Mouse (Mus musculus) spleen, adult 2 months (tissue): ENCODE results near the gene Cp. TPM values are rescaled to one million over a fixed set of nuclear protein-coding genes. Genes with fewer than 3 reads are reported as not detected.
"Not testable (repeated sequence)": the region's sequence is repeated elsewhere in the genome, so short reads cannot be mapped to it uniquely, and the experiment has no call there.

Source experiments
- DNase-seq, 2 experiments: peaks; one replicate each; pipeline versions ENCODE4 v3.0.0 to v3.0.0-alpha.2; 2012 to 2021; ENCODE audit warnings: low spot score in 2 of 2, low read depth in 1 of 2
- H3K27ac ChIP-seq: fragments of 200-500 bp; 2 replicates; pipeline ENCODE4 v1.5.1; 2012; ENCODE audit warnings: low read length, inconsistent platforms; ENCODE audit not compliant: insufficient read depth
- H3K27me3 ChIP-seq: fragments of 200-500 bp; 2 replicates; pipeline ENCODE4 v1.6.1; 2012; ENCODE audit warnings: mild to moderate bottlenecking, moderate library complexity, low read length, inconsistent platforms; ENCODE audit not compliant: control insufficient read depth, insufficient read depth
- H3K36me3 ChIP-seq: fragments of 200-500 bp; 2 replicates; pipeline ENCODE4 v1.6.1; 2012; ENCODE audit warnings: mild to moderate bottlenecking, low read length, inconsistent platforms; ENCODE audit not compliant: control insufficient read depth, insufficient read depth
- H3K4me1 ChIP-seq: fragments of 200-500 bp; 2 replicates; pipeline ENCODE4 v1.6.1; 2011; ENCODE audit warnings: inconsistent platforms; ENCODE audit not compliant: control insufficient read depth, insufficient read depth, insufficient read length
- H3K4me3 ChIP-seq: fragments of 200-500 bp; 2 replicates; pipeline ENCODE4 v1.5.1; 2011; ENCODE audit warnings: mild to moderate bottlenecking, inconsistent platforms; ENCODE audit not compliant: insufficient read depth, insufficient read length; ENCODE audit errors: extremely low read depth
- CTCF ChIP-seq: fragments of 200-500 bp; IDR thresholded peaks from 2 replicates; pipeline ENCODE4 v1.5.1; 2011; ENCODE audit warnings: mild to moderate bottlenecking, inconsistent platforms; ENCODE audit not compliant: insufficient read depth, insufficient read length, insufficient replicate concordance; ENCODE audit errors: extremely low read depth
- POLR2A ChIP-seq: fragments of 200-500 bp; IDR thresholded peaks from 2 replicates; pipeline ENCODE4 v1.6.1; 2011; ENCODE audit warnings: low read depth, low read length, inconsistent platforms
- WGBS: fragments of 180-500 bp; shearing (Covaris S2); methylation state at CpG from one replicate; pipeline ENCODE4 v1.1.7; 2018; 5-methylcytosine and 5-hydroxymethylcytosine counted together
- polyA plus RNA-seq: library from polyadenylated mRNA; depleted of rRNA; stranded (reverse); fragments of >200 nt; gene quantifications from 2 replicates; pipeline ENCODE4 v1.2.3, GENCODE M21; 2012; rRNA removed

The Cp gene
- polyA plus RNA-seq, 1 experiment = 6.3 TPM

GRCm38 (mm10) chr3:20034719-20035404 is 78.0 kb downstream of the Cp start, which contains the start of gene Hps3:
Gene Hps3 (minus strand): TSS chr3:20035315.
- TF ChIP-seq POLR2A (peak; percentile 90), CTCF (no peak)
- H3K4me1 ChIP-seq = peaks cover 3% of the 10 kb centered on the region; the same call in 1 of the 2 replicates
- H3K4me3 ChIP-seq = peak within 1 kb of the TSS; percentile 94
- WGBS = under 1% methylated on average over 47 of the region's 47 CpGs
- H3K27me3 ChIP-seq = no peaks in the 10 kb centered on the region
- H3K27ac ChIP-seq = peak within 1 kb of the TSS; percentile 93
- DNase-seq = peak; percentile 80 to 89
- peaks cover 4% of the 10 kb centered on the region for H3K36me3 ChIP-seq

DNA sequence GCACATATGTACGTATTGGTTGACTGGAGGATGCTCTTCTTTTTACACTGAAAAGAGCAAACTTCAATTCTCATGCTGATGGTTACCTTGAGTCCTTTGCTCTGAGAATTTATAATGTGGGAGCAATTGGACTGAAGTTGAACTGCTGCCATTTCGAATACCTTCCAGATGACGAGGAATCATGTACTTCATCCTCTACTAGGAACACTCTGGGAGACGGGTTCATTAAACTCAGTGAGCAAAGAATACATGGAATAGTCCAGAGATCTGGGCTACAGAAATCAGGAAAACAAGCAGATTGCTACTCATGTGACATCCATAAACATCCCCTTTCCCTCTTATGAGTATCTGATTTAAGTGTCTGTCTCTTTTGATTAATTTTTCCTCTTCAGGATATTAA is 79.2 kb downstream of the Cp start:
- Histone ChIP-seq H3K36me3 (no peaks in the 10 kb centered on the region), H3K4me1 (peaks cover 3% of the 10 kb centered on the region; the same call in 1 of the 2 replicates), H3K27ac (no peak overlapping the region), H3K4me3 (no peak overlapping the region), H3K27me3 (no peaks in the 10 kb centered on the region)
- WGBS = 92% methylated on average over 4 of the region's 4 CpGs
- no peak for DNase-seq
- no peak for TF ChIP-seq CTCF
- no peak for TF ChIP-seq POLR2A

GRCm38 (mm10) chr3:20041461-20041860 is 84.6 kb downstream of the Cp start:
- H3K4me3 ChIP-seq, DNase-seq, H3K4me1 ChIP-seq, H3K27me3 ChIP-seq, H3K27ac ChIP-seq, H3K36me3 ChIP-seq: not testable (repeated sequence)
- WGBS = 93% methylated on average over 7 of the region's 7 CpGs

DNA sequence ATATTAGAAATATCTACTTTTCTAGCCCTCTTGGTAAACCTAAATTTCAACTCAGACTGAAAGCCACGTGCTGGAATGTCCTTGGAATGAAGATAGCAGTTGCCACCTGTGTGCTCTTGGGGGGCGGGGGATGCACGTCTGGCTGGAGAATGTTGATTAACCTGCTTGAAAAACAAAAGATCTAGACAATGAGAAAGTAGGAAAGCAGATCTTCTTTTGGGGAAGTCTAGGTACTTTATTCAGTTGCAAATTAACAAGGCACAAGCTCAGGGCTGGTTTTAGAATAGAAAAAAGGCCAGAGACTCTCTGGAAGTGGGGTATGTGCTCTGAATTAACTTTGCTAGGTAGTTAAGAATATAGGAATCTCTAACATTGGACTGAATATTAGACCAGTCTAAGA is 87.9 kb downstream of the Cp start:
- WGBS = 78% methylated on average over 3 of the region's 3 CpGs
- not testable (repeated sequence) for DNase-seq, H3K36me3 ChIP-seq, H3K4me1 ChIP-seq, H3K27ac ChIP-seq, H3K27me3 ChIP-seq, H3K4me3 ChIP-seq

DNA sequence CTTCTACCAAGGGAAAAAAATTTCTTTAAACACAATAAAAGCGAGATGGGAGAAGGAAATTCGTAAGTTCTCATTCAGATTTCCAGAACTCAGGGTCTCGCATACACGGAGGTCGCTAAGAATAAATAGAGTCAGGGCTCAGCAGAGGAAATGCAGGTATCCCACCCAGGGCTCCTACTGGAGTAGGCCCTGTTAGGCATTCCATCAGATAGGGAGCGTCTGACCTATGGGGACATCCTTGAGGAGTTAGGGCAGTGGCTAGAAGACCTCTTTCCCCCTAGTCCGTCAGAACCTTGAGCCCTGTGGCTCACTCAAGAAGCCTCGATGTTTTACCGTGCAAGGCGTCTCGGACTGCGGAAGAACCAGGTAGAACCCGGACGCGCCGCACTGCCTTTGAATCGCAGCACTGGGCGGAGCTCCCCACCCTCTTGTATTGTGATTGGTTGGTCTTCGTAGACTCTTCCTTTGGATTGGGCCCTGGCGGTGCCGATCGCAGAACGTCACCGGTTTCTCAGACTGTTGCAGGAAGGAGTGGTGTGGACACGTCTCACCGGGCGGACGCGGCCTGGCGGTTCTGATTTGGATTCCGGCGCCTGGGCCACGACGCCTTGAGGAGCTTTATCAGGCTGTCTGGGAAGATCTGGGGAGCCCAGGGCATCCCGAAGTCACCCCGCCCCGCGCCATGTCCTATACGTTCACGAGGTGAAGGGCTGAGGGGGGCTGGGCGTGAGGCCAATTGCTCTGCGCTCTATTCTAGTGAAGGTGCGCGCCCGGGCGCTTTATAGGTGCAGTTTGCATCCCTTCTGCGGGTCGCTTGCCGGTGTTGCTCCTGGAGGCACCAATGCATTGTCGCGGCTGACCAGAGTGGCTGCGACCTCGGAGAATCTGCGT is 100.7 kb downstream of the Cp start, which contains the start of gene Hltf:
Gene Hltf (plus strand): TSS at position 506 of the 891 bp plus-strand sequence.
- peak; percentile 88 to 93 for DNase-seq
- peak within 1 kb of the TSS; percentile 80 for H3K4me3 ChIP-seq
- WGBS = 1% methylated on average over 54 of the region's 54 CpGs
- peak; percentile 26; the same call in 1 of the 2 replicates for TF ChIP-seq POLR2A
- no peak for TF ChIP-seq CTCF
- peak within 1 kb of the TSS; percentile 69 for H3K27ac ChIP-seq
- peaks cover 3% of the 10 kb centered on the region for H3K36me3 ChIP-seq
- peaks cover 2% of the 10 kb centered on the region; the same call in 1 of the 2 replicates for H3K4me1 ChIP-seq
- H3K27me3 ChIP-seq = no peaks in the 10 kb centered on the region

DNA sequence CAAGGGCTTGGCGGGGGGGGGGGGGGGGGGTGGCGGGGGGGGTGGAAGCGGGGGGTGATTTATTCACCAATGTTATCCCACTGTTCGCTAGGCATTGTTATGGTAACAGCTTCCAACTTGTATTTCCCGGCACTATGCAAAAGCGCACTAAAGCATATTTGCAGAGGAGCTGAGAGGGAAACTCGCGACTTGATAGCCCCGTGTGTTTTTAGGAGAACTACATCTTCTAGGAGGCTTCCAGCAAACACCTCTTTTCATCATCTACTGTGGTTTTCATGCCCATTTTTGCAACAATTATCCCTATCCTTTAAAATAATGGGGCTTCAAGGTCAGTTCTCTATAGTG is 101.3 kb downstream of the Cp start:
- peaks cover 4% of the 10 kb centered on the region for H3K36me3 ChIP-seq
- peak overlapping the region; percentile 66; the same call in 1 of the 2 replicates for H3K27ac ChIP-seq
- no peak for DNase-seq
- peaks cover 2% of the 10 kb centered on the region; the same call in 1 of the 2 replicates for H3K4me1 ChIP-seq
- TF ChIP-seq CTCF (no peak), POLR2A (no peak)
- WGBS = under 1% methylated on average over 8 of the region's 9 CpGs
- no peaks in the 10 kb centered on the region for H3K27me3 ChIP-seq
- peak overlapping the region; percentile 73 for H3K4me3 ChIP-seq

Other genes starting within 250 kb of the Cp start
- gene Hps3, start 78.3 kb downstream of the Cp start, polyA plus RNA-seq = 58.4 and 97.2 TPM in 2 replicates
- 3.9 and 4.1 TPM in 2 replicates for gene Hltf, start 100.8 kb downstream of the Cp start, polyA plus RNA-seq
- gene Gyg, start 198.3 kb downstream of the Cp start, polyA plus RNA-seq = 11.0 and 12.1 TPM in 2 replicates